Mouse (Mus musculus): ENCODE measurements around the gene Zfp449. TPM values are rescaled to one million over a fixed set of nuclear protein-coding genes. Genes with fewer than 3 reads are reported as not detected.
"Not testable (repeated sequence)": the region's sequence is repeated elsewhere in the genome, so short reads cannot be mapped to it uniquely, and the experiment has no call there.

Zfp449 gene
- total RNA-seq (2021), result 1 to 10 TPM; 4.1 to 4.9 TPM
- long read RNA-seq, experiment 1, partial matches to known transcripts, result 5 of 12 reads
- long read RNA-seq, experiment 1, other reads (novel, unspliced or antisense), result 3 of 12 reads
- long read RNA-seq, experiment 2, transcript Zfp449-201 (5 exons, 3,738 nt), result major isoform, 5 of 7 reads
- long read RNA-seq, experiment 2, partial matches to known transcripts, result 1 of 7 reads
- long read RNA-seq, experiment 2, other reads (novel, unspliced or antisense), result 1 of 7 reads

- peak; percentile 84 for DNase-seq
- intact Hi-C loops (cut with DNase I), result loop anchor here (10.0 kb wide), 1 partner anchor 128 kb away; no protein-coding TSS in a partner anchor
Observed at GRCm38 (mm10) chrX:56346176-56346931, at the start of gene Zfp449. Gene Zfp449 (plus strand): TSS chrX:56346400.

GRCm38 (mm10) chrX:56307597-56307996, 38.6 kb upstream of the Zfp449 start:
- DNase-seq, result no peak
- intact Hi-C loops (cut with DNase I), result no loop called here

- intact Hi-C loops (cut with DNase I), result no loop called here
- no peak for DNase-seq
Observed at GRCm38 (mm10) chrX:56312813-56313212, 33.4 kb upstream of the Zfp449 start.

GRCm38 (mm10) chrX:56322096-56322495, 24.1 kb upstream of the Zfp449 start:
- no peak for DNase-seq
- intact Hi-C loops (cut with DNase I), result no loop called here

- DNase-seq, result no peak
- intact Hi-C loops (cut with DNase I), result no loop called here
Observed at GRCm38 (mm10) chrX:56322731-56323130, 23.5 kb upstream of the Zfp449 start.

- no peak for DNase-seq
- intact Hi-C loops (cut with DNase I), result no loop called here
Observed at GRCm38 (mm10) chrX:56332046-56332445, 14.2 kb upstream of the Zfp449 start.

GRCm38 (mm10) chrX:56340305-56340704, 5.9 kb upstream of the Zfp449 start:
- intact Hi-C loops (cut with DNase I), result loop anchor here (5.0 to 10.0 kb wide), 2 partner anchors 63 to 134 kb away; no protein-coding TSS in a partner anchor

GRCm38 (mm10) chrX:56342921-56343320, 3.3 kb upstream of the Zfp449 start:
- intact Hi-C loops (cut with DNase I), result loop anchor here (5.0 to 10.0 kb wide), 2 partner anchors 66 to 132 kb away; no protein-coding TSS in a partner anchor

More at GRCm38 (mm10) chrX:56340305-56340704, 5.9 kb upstream of the Zfp449 start:
- DNase-seq, result peak in 1 of 2 experiments; percentile 22

GRCm38 (mm10) chrX:56346932-56347253, 693 bp downstream of the Zfp449 start:
- intact Hi-C loops (cut with DNase I), result loop anchor here (10.0 kb wide), 1 partner anchor 128 kb away; no protein-coding TSS in a partner anchor
- DNase-seq, result peak; percentile 50 to 65

More at GRCm38 (mm10) chrX:56342921-56343320, 3.3 kb upstream of the Zfp449 start:
- no peak for DNase-seq

GRCm38 (mm10) chrX:56374431-56375128, 28.4 kb downstream of the Zfp449 start, which contains the start of gene Smim10l2a:
Gene Smim10l2a (plus strand): TSS chrX:56374586.
- DNase-seq, result peak; percentile 11 to 17
- intact Hi-C loops (cut with DNase I), result not testable (repeated sequence)

- no peak for DNase-seq
- intact Hi-C loops (cut with DNase I), result no loop called here
Observed at GRCm38 (mm10) chrX:56380852-56381251, 34.7 kb downstream of the Zfp449 start.

GRCm38 (mm10) chrX:56384142-56384541, 37.9 kb downstream of the Zfp449 start:
- intact Hi-C loops (cut with DNase I), result no loop called here
- DNase-seq, result no peak

GRCm38 (mm10) chrX:56404646-56405045, 58.4 kb downstream of the Zfp449 start:
- intact Hi-C loops (cut with DNase I), result no loop called here
- no peak for DNase-seq

GRCm38 (mm10) chrX:56405482-56405881, 59.3 kb downstream of the Zfp449 start:
- intact Hi-C loops (cut with DNase I), result no loop called here
- no peak for DNase-seq

- DNase-seq, result no peak
- intact Hi-C loops (cut with DNase I), result no loop called here
Observed at GRCm38 (mm10) chrX:56406128-56406527, 59.9 kb downstream of the Zfp449 start.

Other genes with a start within 250 kb of the Zfp449 start
- under 1 TPM in 1 of 2 experiments, not detected in 1; 0.68 TPM for gene 3830403N18Rik, start 209.8 kb upstream of the Zfp449 start, total RNA-seq (2021)
- gene Gm773, start 133.5 kb upstream of the Zfp449 start, total RNA-seq (2021), result not detected
- under 1 TPM; 0.15 to 0.22 TPM for gene Smim10l2a, start 28.2 kb downstream of the Zfp449 start, total RNA-seq (2021)
- gene Gm2174, start 101.6 kb downstream of the Zfp449 start, total RNA-seq (2021), result 1 to 10 TPM in 1 of 2 experiments, under 1 TPM in 1; 0.98 to 1.4 TPM
- gene Ints6l, start 108.5 kb downstream of the Zfp449 start, total RNA-seq (2021), result 10 to 100 TPM; 10.9 to 11.3 TPM
- gene Gm10477, start 178.3 kb downstream of the Zfp449 start, total RNA-seq (2021), result not detected
- not detected for gene Gm648, start 203.2 kb downstream of the Zfp449 start, total RNA-seq (2021)

Data from heart, postnatal 14 days (tissue).